Comparison of ENCODE assay signal across 9 mouse cellular contexts in the genomic region with DNA sequence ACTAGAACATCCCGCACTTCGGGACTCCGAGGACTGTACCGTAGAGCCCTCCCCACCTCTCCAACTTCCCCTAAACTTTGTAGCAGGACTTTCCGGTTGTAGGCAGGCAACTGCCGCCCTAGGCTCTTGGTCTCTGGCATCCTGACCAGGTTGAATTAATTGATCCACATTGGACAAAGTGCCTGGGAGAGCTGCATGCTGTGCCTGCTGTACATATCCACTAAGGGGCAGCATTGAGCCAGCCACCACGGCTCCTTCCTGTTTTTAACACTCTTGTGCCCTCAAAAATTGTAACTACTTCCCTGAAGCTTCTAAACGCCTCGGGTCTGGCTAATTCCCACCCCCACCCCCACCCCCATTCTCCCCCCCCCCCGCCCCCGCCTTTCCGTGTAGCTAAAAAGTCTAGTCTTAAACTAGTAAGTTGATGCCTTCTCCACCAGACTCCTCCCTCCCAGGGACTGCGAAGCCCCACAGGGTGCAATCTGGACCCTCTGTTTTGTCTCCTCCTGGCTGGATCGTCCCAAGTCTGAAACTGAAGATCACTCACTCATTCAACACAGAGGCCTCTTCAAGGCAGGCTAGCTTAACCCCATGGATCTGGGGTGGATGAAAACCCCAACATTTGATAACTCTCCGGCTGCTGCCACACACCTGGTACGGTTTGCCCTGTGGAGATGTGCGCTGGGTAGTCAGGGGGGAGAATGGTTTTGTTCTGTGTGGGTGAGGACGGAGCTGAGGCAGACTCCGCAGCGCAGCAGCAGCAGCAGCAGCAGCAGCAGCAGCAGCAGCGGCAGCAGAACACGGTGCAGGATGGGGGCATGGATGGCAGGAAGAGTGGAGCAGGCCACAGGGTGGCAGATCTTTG.
DNase-seq lines count a peak whose midpoint lies in the region; ATAC-seq and TF ChIP-seq lines count a peak whose summit lies in the region.
"Had no signal": no experiment of that assay in that cellular context is flagged by ENCODE, and none has a peak within 500 bp of the region (broad histone marks: within the 10 kb centered on the region; RNA-seq: fewer than 3 reads in every experiment).

No protein-coding gene starts in this region.

- H3K36me3 ChIP-seq in hindbrain, embryonic 11.5 days (ENCODE audit: control insufficient read depth, insufficient read depth, low read length), result no peaks in the 10 kb centered on the region
- H3K36me3 ChIP-seq in hindbrain, embryonic 16.5 days (ENCODE audit: control insufficient read depth, insufficient read depth, low read length), result no peaks in the 10 kb centered on the region; the same call in 1 of the 2 replicates
- 0 out of 2 replicates have a peak, but pooled peaks cover 6% of the 10 kb centered on the region for H3K36me3 ChIP-seq in hindbrain, embryonic 14.5 days (replicated peaks; ENCODE audit: control insufficient read depth, insufficient read depth)
- H3K36me3 ChIP-seq in lung, embryonic 14.5 days (ENCODE audit: insufficient read depth), result no peaks in the 10 kb centered on the region
- no peaks in the 10 kb centered on the region for H3K36me3 ChIP-seq in spleen, adult 2 months (ENCODE audit: control insufficient read depth, insufficient read depth, low read length)

- H3K9me3 ChIP-seq in hindbrain, embryonic 11.5 days (ENCODE audit: control insufficient read depth, low read length), result no peaks in the 10 kb centered on the region
- no peaks in the 10 kb centered on the region for H3K9me3 ChIP-seq in hindbrain, embryonic 16.5 days (ENCODE audit: control insufficient read depth, low read length)
- no peaks in the 10 kb centered on the region for H3K9me3 ChIP-seq in hindbrain, embryonic 14.5 days (ENCODE audit: control insufficient read depth, low read length)
- H3K9me3 ChIP-seq in lung, embryonic 14.5 days (ENCODE audit: low read depth, low read length), result no peaks in the 10 kb centered on the region

- H3K9ac ChIP-seq in hindbrain, embryonic 11.5 days (ENCODE audit: low read depth, low read length), result no peak overlapping the region
- H3K9ac ChIP-seq in hindbrain, embryonic 16.5 days (ENCODE audit: low read depth, low read length), result no peak overlapping the region
- no peak overlapping the region for H3K9ac ChIP-seq in hindbrain, embryonic 14.5 days
- H3K9ac ChIP-seq in lung, embryonic 14.5 days, result no peak overlapping the region

- no peaks in the 10 kb centered on the region for H3K4me1 ChIP-seq in hindbrain, embryonic 11.5 days (replicated peaks; ENCODE audit: control insufficient read depth, insufficient read depth, low read length)
- H3K4me1 ChIP-seq in hindbrain, embryonic 16.5 days (ENCODE audit: control insufficient read depth, insufficient read depth, low read depth, low read length), result no peaks in the 10 kb centered on the region
- no peaks in the 10 kb centered on the region; the same call in 1 of the 2 replicates for H3K4me1 ChIP-seq in hindbrain, embryonic 14.5 days (replicated peaks; ENCODE audit: control insufficient read depth, insufficient read depth, low read length)
- no peaks in the 10 kb centered on the region for H3K4me1 ChIP-seq in lung, embryonic 14.5 days (ENCODE audit: insufficient read depth)
- H3K4me1 ChIP-seq in spleen, adult 2 months (ENCODE audit: control insufficient read depth, insufficient read depth, insufficient read length), result peaks cover 11% of the 10 kb centered on the region; the same call in 1 of the 2 replicates

- ATAC-seq in hindbrain, embryonic 11.5 days (ENCODE audit: low FRiP score), result 0 out of 2 replicates have a peak, but pooled peaks have one; percentile 35
- ATAC-seq in hindbrain, embryonic 16.5 days, result no peak
- no peak for ATAC-seq in hindbrain, embryonic 14.5 days (ENCODE audit: low FRiP score)
- peak; percentile 44 for ATAC-seq in lung, embryonic 14.5 days (ENCODE audit: insufficient read depth)

- 45% methylated on average over 21 of the region's 22 CpGs for WGBS in hindbrain, embryonic 11.5 days
- 40% methylated on average over 22 of the region's 22 CpGs for WGBS in hindbrain, embryonic 16.5 days
- WGBS in hindbrain, embryonic 14.5 days, result 39% methylated on average over 22 of the region's 22 CpGs
- WGBS in lung, embryonic 14.5 days, result 38% methylated on average over 22 of the region's 22 CpGs
- 30% methylated on average over 21 of the region's 22 CpGs for WGBS in spleen, adult 2 months

- H3K4me2 ChIP-seq in hindbrain, embryonic 11.5 days (replicated peaks; ENCODE audit: low read depth, low read length), result no peak overlapping the region
- H3K4me2 ChIP-seq in hindbrain, embryonic 16.5 days (ENCODE audit: low read length), result no peak overlapping the region
- H3K4me2 ChIP-seq in hindbrain, embryonic 14.5 days (replicated peaks), result no peak overlapping the region
- peak overlapping the region; percentile 26; the same call in 1 of the 2 replicates for H3K4me2 ChIP-seq in lung, embryonic 14.5 days

- no peaks in the 10 kb centered on the region for H3K27me3 ChIP-seq in hindbrain, embryonic 11.5 days (ENCODE audit: control insufficient read depth, insufficient read depth, low read length)
- H3K27me3 ChIP-seq in hindbrain, embryonic 16.5 days (replicated peaks; ENCODE audit: control insufficient read depth, insufficient read depth, low read length), result no peaks in the 10 kb centered on the region; the same call in 1 of the 2 replicates
- H3K27me3 ChIP-seq in hindbrain, embryonic 14.5 days (ENCODE audit: control insufficient read depth, insufficient read depth, low read length), result no peaks in the 10 kb centered on the region
- H3K27me3 ChIP-seq in lung, embryonic 14.5 days (ENCODE audit: insufficient read depth, low read length), result no peaks in the 10 kb centered on the region
- H3K27me3 ChIP-seq in spleen, adult 2 months (ENCODE audit: control insufficient read depth, insufficient read depth, low read length), result no peaks in the 10 kb centered on the region

- no peak overlapping the region for H3K27ac ChIP-seq in hindbrain, embryonic 11.5 days (ENCODE audit: low read depth, low read length)
- no peak overlapping the region for H3K27ac ChIP-seq in hindbrain, embryonic 16.5 days (ENCODE audit: low read depth, low read length)
- no peak overlapping the region for H3K27ac ChIP-seq in hindbrain, embryonic 14.5 days
- H3K27ac ChIP-seq in lung, embryonic 14.5 days (ENCODE audit: low read depth), result no peak overlapping the region
- peak overlapping the region; percentile 39; the same call in 1 of the 2 replicates for H3K27ac ChIP-seq in spleen, adult 2 months (ENCODE audit: insufficient read depth, low read length)

- TF ChIP-seq POLR2A in spleen, adult 2 months (IDR thresholded peaks at IDR 0.05; ENCODE audit: low read depth, low read length), result no peak

- TF ChIP-seq CTCF in lung, embryonic 14.5 days (IDR thresholded peaks at IDR 0.05; ENCODE audit: low read depth), result peak; percentile 81
- TF ChIP-seq CTCF in spleen, adult 2 months (IDR thresholded peaks at IDR 0.05; ENCODE audit: extremely low read depth, insufficient read depth, insufficient read length, insufficient replicate concordance), result peak; percentile 59; the same call in 1 of the 2 replicates

- DNase-seq in hindbrain, embryonic 11.5 days (ENCODE audit: low spot score), result peak; percentile 73
- DNase-seq in ES-CJ7 (ENCODE audit: low read depth, low spot score), result peak; percentile 72
- DNase-seq in embryo, embryonic 9.5 days (ENCODE audit: extremely low spot score), result peak; percentile 57
- DNase-seq in hindbrain, embryonic 14.5 days (ENCODE audit: low spot score), result peak; percentile 67
- peak; percentile 81 for DNase-seq in lung, embryonic 14.5 days
- peak; percentile 45 to 48 for DNase-seq in spleen, adult 2 months (ENCODE audit: low read depth in 1 of 2, low spot score in 2 of 2)
- no peak for DNase-seq in layer of hippocampus, adult 9-10 months (ENCODE audit: low spot score)

- H3K4me3 ChIP-seq in hindbrain, embryonic 11.5 days (ENCODE audit: low read depth, low read length), result no peak overlapping the region
- no peak overlapping the region for H3K4me3 ChIP-seq in hindbrain, embryonic 16.5 days (ENCODE audit: low read length)
- H3K4me3 ChIP-seq in hindbrain, embryonic 14.5 days (replicated peaks; ENCODE audit: low read length), result no peak overlapping the region
- no peak overlapping the region for H3K4me3 ChIP-seq in lung, embryonic 14.5 days (ENCODE audit: low read depth, low read length)
- H3K4me3 ChIP-seq in spleen, adult 2 months (ENCODE audit: extremely low read depth, insufficient read depth, insufficient read length), result peak overlapping the region; percentile 34
- H3K4me3 ChIP-seq: megakaryocyte, embryonic 14.5 days had no signal

Comparison
In these comparisons a context has a peak if more than half of its experiments do, and no peak if none do; other contexts are left out.
1. ATAC-seq: peak in hindbrain, embryonic 11.5 days (single experiment) and lung, embryonic 14.5 days (single experiment); none in hindbrain, embryonic 16.5 days (single experiment) and hindbrain, embryonic 14.5 days (single experiment).